Mouse (Mus musculus) central nervous system, embryonic 14 days (tissue): ENCODE measurements around the gene Fam216b. TPM values are rescaled to one million over a fixed set of nuclear protein-coding genes. Genes with fewer than 3 reads are reported as not detected.

Experiments used
- polyA plus RNA-seq: library from polyadenylated mRNA; depleted of rRNA; stranded (reverse); fragments of >200 nt; gene quantifications from 2 replicates; pipeline ENCODE4 v1.2.3, GENCODE M21; 2012; rRNA removed

Gene Fam216b
- polyA plus RNA-seq: 0.29 and 0.36 TPM in 2 replicates

GRCm38 (mm10) chr14:78088907-78089306 lies at the start of gene Fam216b:
Gene Fam216b, minus strand, starts transcription at chr14:78089007.

Other genes with a start within 250 kb of the Fam216b start
- gene Dnajc15, start 213.9 kb downstream of the Fam216b start, polyA plus RNA-seq: 25.5 and 26.0 TPM in 2 replicates
- gene Epsti1, start 184.8 kb downstream of the Fam216b start, polyA plus RNA-seq: 0.93 and 0.96 TPM in 2 replicates
- 0.09 and 0.16 TPM in 2 replicates for gene Tnfsf11, start 219.0 kb upstream of the Fam216b start, polyA plus RNA-seq